Mouse (Mus musculus): ENCODE measurements around the gene Cacna1e.

DNA sequence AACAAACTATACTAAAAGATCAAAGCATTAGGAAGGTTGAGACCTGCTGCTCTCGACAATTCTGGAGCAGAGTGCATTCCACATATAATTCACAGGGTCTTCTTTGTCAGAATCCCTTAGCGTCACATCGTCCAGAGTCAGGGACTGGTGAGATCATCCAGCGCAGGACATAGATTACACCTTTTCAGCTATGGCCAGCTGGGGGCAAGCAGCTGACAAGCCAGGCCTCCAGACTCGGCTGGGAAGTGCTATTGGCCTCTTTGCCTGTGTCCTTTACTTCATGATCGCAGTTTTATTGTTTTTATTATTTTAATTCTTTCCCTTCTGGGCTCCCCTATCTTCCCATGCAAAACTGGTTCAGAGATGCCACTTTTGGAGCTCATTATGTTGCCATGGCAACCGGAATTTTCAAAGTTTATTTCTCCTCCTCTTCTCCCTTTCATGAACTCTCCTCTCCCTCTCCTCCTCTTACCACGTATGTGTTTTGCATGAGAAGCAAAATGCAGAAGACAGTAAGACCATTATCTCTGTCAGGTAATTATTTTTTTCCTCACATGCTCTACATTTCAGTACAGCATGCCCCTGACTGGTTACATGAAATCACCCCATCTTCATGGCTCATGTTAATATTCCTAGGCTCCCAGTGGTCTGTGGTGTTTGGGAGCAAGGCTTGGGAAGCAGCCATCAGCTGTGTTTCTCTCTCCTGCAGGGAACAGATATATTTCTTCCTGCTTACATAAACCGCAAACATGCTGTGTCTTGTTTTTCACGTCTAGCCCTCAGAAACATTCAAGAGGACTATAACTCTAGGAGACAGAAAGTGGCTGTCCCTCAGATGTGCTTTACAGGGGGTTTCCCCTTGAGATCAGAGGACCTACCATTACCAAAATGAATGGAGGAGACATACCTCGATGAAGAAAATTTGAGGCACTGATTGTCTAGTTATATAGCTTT lies 351.0 kb downstream of the Cacna1e start:
- TF ChIP-seq CTCF (IDR thresholded peaks at IDR 0.05; ENCODE audit: low read depth, low read length) (no peak), POLR2AphosphoS5 (IDR thresholded peaks at IDR 0.05; ENCODE audit: insufficient replicate concordance, low read depth, low read length) (no peak), GATA1 (IDR thresholded peaks at IDR 0.05; ENCODE audit: borderline replicate concordance, low read length) (no peak)
